Mouse (Mus musculus) liver, adult (tissue): ENCODE results near the gene Mycbp2.

Source experiments
- GATA4 ChIP-seq: IDR thresholded peaks from 2 replicates; pipeline ENCODE4 v1.6.1; 2014; ENCODE audit warnings: mild to moderate bottlenecking, low read length; ENCODE audit not compliant: insufficient replicate concordance

Gene Mycbp2

GRCm38 (mm10) chr14:103346729-103347505, at the start of gene Mycbp2:
Gene Mycbp2, minus strand, starts transcription at chr14:103346814.
- TF ChIP-seq GATA4: peak; percentile 49; the same call in 1 of the 2 replicates

- TF ChIP-seq GATA4: no peak
These were observed 45.8 kb upstream of the Mycbp2 start for GRCm38 (mm10) chr14:103392391-103392790.

GRCm38 (mm10) chr14:103387431-103387830, 40.8 kb upstream of the Mycbp2 start:
- no peak for TF ChIP-seq GATA4

GRCm38 (mm10) chr14:103386871-103387270, 40.3 kb upstream of the Mycbp2 start:
- no peak for TF ChIP-seq GATA4

GRCm38 (mm10) chr14:103385084-103385610, 38.5 kb upstream of the Mycbp2 start:
- TF ChIP-seq GATA4: no peak

GRCm38 (mm10) chr14:103378703-103379102, 32.1 kb upstream of the Mycbp2 start:
- TF ChIP-seq GATA4: no peak

GRCm38 (mm10) chr14:103376765-103377164, 30.2 kb upstream of the Mycbp2 start:
- no peak for TF ChIP-seq GATA4

GRCm38 (mm10) chr14:103375523-103375922, 28.9 kb upstream of the Mycbp2 start:
- TF ChIP-seq GATA4: no peak

- no peak for TF ChIP-seq GATA4
These were observed 16.6 kb upstream of the Mycbp2 start for GRCm38 (mm10) chr14:103363199-103363598.

- no peak for TF ChIP-seq GATA4
These were observed 9.5 kb upstream of the Mycbp2 start for GRCm38 (mm10) chr14:103356066-103356465.

GRCm38 (mm10) chr14:103354396-103355352, 8.1 kb upstream of the Mycbp2 start:
- TF ChIP-seq GATA4: no peak

GRCm38 (mm10) chr14:103345858-103346728, 521 bp downstream of the Mycbp2 start:
- no peak for TF ChIP-seq GATA4

GRCm38 (mm10) chr14:103345486-103345857, 1.1 kb downstream of the Mycbp2 start:
- TF ChIP-seq GATA4: no peak

GRCm38 (mm10) chr14:103345011-103345410, 1.6 kb downstream of the Mycbp2 start:
- TF ChIP-seq GATA4: no peak

- no peak for TF ChIP-seq GATA4
These were observed 2.8 kb downstream of the Mycbp2 start for GRCm38 (mm10) chr14:103343791-103344190.
